Mouse (Mus musculus): ENCODE results near the gene Dap. TPM values are rescaled to one million over a fixed set of nuclear protein-coding genes. Genes with fewer than 3 reads are reported as not detected.
A peak's percentile ranks its signal among the peaks of the same experiment; 100 is the strongest.

Gene Dap
- polyA plus RNA-seq, 1 experiment from 2014 or later, result 107 TPM

DNA sequence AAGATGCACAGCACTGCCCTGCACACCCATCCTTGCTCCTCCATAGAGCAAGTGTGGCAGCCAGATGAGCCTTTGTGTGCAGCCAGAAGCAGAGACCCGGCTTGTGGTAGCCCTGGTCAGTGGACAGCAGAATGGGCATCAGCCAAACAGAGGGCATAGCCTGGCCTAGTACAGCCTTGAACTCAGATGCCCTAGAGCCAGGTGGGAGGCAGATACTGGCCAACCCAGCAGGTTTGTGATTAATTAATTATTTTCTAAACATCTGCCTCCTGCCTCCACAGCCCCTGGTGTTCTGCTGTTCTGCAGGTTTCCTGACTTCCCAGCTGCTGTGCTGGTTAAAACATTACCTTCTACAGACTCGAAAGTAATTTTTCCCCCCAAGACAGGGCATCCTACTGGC, 55.0 kb downstream of the Dap start:
- ATAC-seq (ENCODE audit: insufficient number of reproducible peaks, insufficient read depth, low FRiP score, low read depth), result no peak
- H3K27me3 ChIP-seq (ENCODE audit: control insufficient read depth, insufficient read depth, low read length), result no peaks in the 10 kb centered on the region
- no peaks in the 10 kb centered on the region for H3K9me3 ChIP-seq (ENCODE audit: control insufficient read depth, low read depth, low read length)
- 0 out of 2 replicates have a peak, but pooled peaks cover 3% of the 10 kb centered on the region for H3K36me3 ChIP-seq (ENCODE audit: control insufficient read depth, insufficient read depth, low read length)
- 0 out of 2 replicates have a peak, but pooled peaks cover 10% of the 10 kb centered on the region for H3K4me1 ChIP-seq (ENCODE audit: control insufficient read depth, insufficient read depth, low read length)
- no peak overlapping the region for H3K27ac ChIP-seq (ENCODE audit: low read length)
- WGBS, result 67% methylated on average over 2 of the region's 2 CpGs
- H3K4me2 ChIP-seq (replicated peaks; ENCODE audit: low read depth, low read length), result no peak overlapping the region
- no peak overlapping the region for H3K9ac ChIP-seq (replicated peaks; ENCODE audit: low read depth, low read length)
- no peak overlapping the region for H3K4me3 ChIP-seq (ENCODE audit: low read depth, low read length)

DNA sequence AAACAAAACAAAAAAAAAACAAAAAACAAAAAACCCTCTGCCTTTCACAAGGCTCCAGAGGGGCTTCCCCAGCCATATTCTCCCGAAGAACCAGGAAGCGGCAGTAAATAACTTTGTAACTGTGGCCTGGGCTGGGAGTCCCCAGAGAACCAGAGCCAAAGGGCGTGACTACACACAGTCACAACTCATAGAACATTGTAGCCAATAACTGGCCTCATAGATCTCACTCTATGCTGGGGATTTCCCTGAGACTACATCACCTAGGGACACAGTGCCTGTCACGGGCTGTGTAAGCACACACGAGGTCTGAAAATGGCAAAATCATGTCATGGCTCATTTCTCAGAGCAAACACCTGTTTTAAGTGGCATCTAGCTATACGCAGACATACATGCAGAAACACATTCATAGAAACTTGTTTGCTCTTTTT, 55.5 kb downstream of the Dap start:
- WGBS, result 80% methylated on average over 6 of the region's 6 CpGs
- Histone ChIP-seq H3K4me1 (ENCODE audit: control insufficient read depth, insufficient read depth, low read length) (0 out of 2 replicates have a peak, but pooled peaks cover 10% of the 10 kb centered on the region), H3K9ac (replicated peaks; ENCODE audit: low read depth, low read length) (no peak overlapping the region), H3K27ac (ENCODE audit: low read length) (no peak overlapping the region), H3K36me3 (ENCODE audit: control insufficient read depth, insufficient read depth, low read length) (0 out of 2 replicates have a peak, but pooled peaks cover 1% of the 10 kb centered on the region), H3K9me3 (ENCODE audit: control insufficient read depth, low read depth, low read length) (no peaks in the 10 kb centered on the region), H3K4me2 (replicated peaks; ENCODE audit: low read depth, low read length) (no peak overlapping the region), H3K27me3 (ENCODE audit: control insufficient read depth, insufficient read depth, low read length) (no peaks in the 10 kb centered on the region), H3K4me3 (ENCODE audit: low read depth, low read length) (no peak overlapping the region)
- no peak for ATAC-seq (ENCODE audit: insufficient number of reproducible peaks, insufficient read depth, low FRiP score, low read depth)

DNA sequence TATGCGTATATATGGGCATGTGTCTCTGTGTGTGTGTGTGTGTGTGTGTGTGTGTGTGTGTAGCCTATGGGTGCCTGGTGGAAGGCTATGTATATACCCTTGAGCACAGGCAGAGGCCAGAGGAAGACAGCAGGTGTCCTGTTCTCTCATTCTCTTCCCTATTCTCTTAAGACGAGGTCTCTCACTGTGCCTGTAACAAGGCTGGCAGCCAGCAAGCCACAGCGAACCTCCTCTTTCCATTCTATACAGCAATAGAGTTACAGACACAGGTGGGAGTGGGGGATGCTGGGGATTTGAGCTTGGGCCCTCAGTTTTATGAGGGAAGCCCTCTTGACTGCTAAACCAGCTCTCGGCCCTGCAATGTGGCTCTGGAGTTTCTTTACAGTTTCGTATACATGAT, 55.9 kb downstream of the Dap start:
- no peaks in the 10 kb centered on the region for H3K36me3 ChIP-seq (ENCODE audit: control insufficient read depth, insufficient read depth, low read length)
- no peak overlapping the region for H3K4me3 ChIP-seq (ENCODE audit: low read depth, low read length)
- H3K9me3 ChIP-seq (ENCODE audit: control insufficient read depth, low read depth, low read length), result no peaks in the 10 kb centered on the region
- H3K4me2 ChIP-seq (replicated peaks; ENCODE audit: low read depth, low read length), result no peak overlapping the region
- no peak overlapping the region for H3K27ac ChIP-seq (ENCODE audit: low read length)
- no peak overlapping the region for H3K9ac ChIP-seq (replicated peaks; ENCODE audit: low read depth, low read length)
- no peaks in the 10 kb centered on the region for H3K27me3 ChIP-seq (ENCODE audit: control insufficient read depth, insufficient read depth, low read length)
- 91% methylated on average over 5 of the region's 5 CpGs for WGBS
- 0 out of 2 replicates have a peak, but pooled peaks cover 10% of the 10 kb centered on the region for H3K4me1 ChIP-seq (ENCODE audit: control insufficient read depth, insufficient read depth, low read length)
- ATAC-seq (ENCODE audit: insufficient number of reproducible peaks, insufficient read depth, low FRiP score, low read depth), result no peak

DNA sequence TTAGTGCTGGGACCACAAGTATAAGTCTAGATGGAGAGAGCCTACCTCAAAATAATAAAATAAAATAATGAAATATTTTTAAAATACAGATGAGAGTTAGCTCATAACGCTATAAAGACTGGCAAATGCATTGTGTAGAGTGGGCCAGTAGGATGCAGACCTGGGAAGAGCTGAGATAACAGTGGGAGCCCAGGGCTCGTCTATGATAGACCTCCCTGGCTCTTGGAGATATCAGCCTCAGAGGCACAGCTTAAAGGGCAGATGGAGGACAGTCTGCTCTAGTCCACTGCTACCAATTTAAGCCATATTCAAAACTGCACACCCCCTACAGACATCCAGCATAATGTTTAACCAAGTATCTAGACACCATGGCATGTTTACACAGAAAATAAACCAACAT, 56.6 kb downstream of the Dap start:
- 58% methylated on average over 2 of the region's 2 CpGs for WGBS
- Histone ChIP-seq H3K27me3 (ENCODE audit: control insufficient read depth, insufficient read depth, low read length) (no peaks in the 10 kb centered on the region), H3K9me3 (ENCODE audit: control insufficient read depth, low read depth, low read length) (no peaks in the 10 kb centered on the region), H3K4me1 (ENCODE audit: control insufficient read depth, insufficient read depth, low read length) (0 out of 2 replicates have a peak, but pooled peaks cover 10% of the 10 kb centered on the region), H3K9ac (replicated peaks; ENCODE audit: low read depth, low read length) (no peak overlapping the region), H3K4me2 (replicated peaks; ENCODE audit: low read depth, low read length) (no peak overlapping the region), H3K36me3 (ENCODE audit: control insufficient read depth, insufficient read depth, low read length) (no peaks in the 10 kb centered on the region), H3K4me3 (ENCODE audit: low read depth, low read length) (no peak overlapping the region), H3K27ac (ENCODE audit: low read length) (no peak overlapping the region)
- ATAC-seq (ENCODE audit: insufficient number of reproducible peaks, insufficient read depth, low FRiP score, low read depth), result no peak

DNA sequence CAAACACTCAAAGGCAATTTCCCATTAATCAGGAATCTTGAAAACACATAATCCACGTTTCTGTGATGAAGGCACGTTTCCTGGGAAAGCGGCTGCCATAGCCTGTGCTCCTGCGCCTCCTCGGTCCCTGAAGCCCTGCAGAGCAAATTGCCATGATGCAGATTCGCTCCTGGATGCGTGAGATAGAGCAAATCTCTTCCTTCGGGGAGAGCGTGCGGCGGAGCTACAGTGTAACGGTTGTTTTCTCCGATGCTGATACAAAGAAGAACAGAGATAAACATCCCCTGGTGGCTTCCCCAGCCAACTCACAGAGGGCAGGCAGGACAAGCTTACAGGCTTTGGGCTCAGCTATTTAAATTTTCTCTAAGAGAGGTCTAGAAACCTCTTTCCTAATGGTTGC, 57.7 kb downstream of the Dap start:
- H3K36me3 ChIP-seq (ENCODE audit: control insufficient read depth, insufficient read depth, low read length), result no peaks in the 10 kb centered on the region
- ATAC-seq (ENCODE audit: insufficient number of reproducible peaks, insufficient read depth, low FRiP score, low read depth), result no peak
- 57% methylated on average over 13 of the region's 13 CpGs for WGBS

DNA sequence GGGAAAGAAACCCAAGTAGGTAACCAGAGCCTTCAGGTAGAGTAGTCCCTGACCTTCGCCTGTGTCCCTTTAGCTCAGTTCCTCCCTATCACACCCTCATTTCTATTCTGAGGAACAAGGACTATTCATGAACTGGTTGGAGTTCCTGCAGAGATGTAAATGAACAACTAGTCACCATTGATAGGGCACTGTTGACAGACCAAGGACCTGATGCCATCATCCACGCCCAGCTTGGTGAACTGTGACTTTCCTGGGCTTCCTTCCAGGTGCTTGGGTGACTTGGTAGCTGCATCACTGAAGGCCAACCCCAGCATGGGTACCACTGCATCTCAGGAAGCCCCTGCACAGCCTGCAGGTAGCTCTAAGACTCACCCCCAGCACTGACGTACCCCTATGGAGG, 58.2 kb downstream of the Dap start:
- Histone ChIP-seq H3K4me3 (ENCODE audit: low read depth, low read length) (no peak overlapping the region), H3K4me2 (replicated peaks; ENCODE audit: low read depth, low read length) (no peak overlapping the region), H3K9ac (replicated peaks; ENCODE audit: low read depth, low read length) (no peak overlapping the region), H3K4me1 (ENCODE audit: control insufficient read depth, insufficient read depth, low read length) (0 out of 2 replicates have a peak, but pooled peaks cover 10% of the 10 kb centered on the region), H3K9me3 (ENCODE audit: control insufficient read depth, low read depth, low read length) (no peaks in the 10 kb centered on the region), H3K36me3 (ENCODE audit: control insufficient read depth, insufficient read depth, low read length) (no peaks in the 10 kb centered on the region), H3K27me3 (ENCODE audit: control insufficient read depth, insufficient read depth, low read length) (no peaks in the 10 kb centered on the region), H3K27ac (ENCODE audit: low read length) (no peak overlapping the region)
- no peak for ATAC-seq (ENCODE audit: insufficient number of reproducible peaks, insufficient read depth, low FRiP score, low read depth)
- 85% methylated on average over 3 of the region's 3 CpGs for WGBS

More for the DNA sequence above, 57.7 kb downstream of the Dap start:
- Histone ChIP-seq H3K4me2 (replicated peaks; ENCODE audit: low read depth, low read length) (0 out of 2 replicates have a peak overlapping the region, but pooled peaks have one; percentile 3), H3K4me1 (ENCODE audit: control insufficient read depth, insufficient read depth, low read length) (0 out of 2 replicates have a peak, but pooled peaks cover 10% of the 10 kb centered on the region), H3K9me3 (ENCODE audit: control insufficient read depth, low read depth, low read length) (no peaks in the 10 kb centered on the region), H3K27ac (ENCODE audit: low read length) (no peak overlapping the region), H3K27me3 (ENCODE audit: control insufficient read depth, insufficient read depth, low read length) (no peaks in the 10 kb centered on the region), H3K9ac (replicated peaks; ENCODE audit: low read depth, low read length) (no peak overlapping the region), H3K4me3 (ENCODE audit: low read depth, low read length) (no peak overlapping the region)

DNA sequence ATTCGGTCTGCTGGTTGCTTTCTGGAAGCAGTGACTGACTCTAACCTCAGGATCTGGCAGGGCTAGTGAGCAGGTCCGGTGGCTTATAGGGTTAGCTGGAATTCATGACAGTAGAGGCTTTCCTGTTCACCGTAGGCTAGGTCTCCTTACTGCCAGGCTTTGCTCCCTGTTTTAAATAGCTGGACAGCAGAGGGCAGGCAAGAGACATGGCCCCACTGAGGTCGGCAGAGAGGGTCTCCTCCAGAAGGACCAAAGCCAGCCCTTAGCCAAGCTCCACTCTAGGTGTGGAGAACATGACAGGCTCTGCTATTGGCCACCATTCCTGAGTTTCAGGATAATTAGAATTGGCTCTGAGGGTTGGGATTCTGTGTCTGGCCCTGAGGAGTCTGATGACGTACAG, 60.0 kb downstream of the Dap start:
- no peak overlapping the region for H3K4me2 ChIP-seq (replicated peaks; ENCODE audit: low read depth, low read length)
- 0 out of 2 replicates have a peak, but pooled peaks cover 10% of the 10 kb centered on the region for H3K4me1 ChIP-seq (ENCODE audit: control insufficient read depth, insufficient read depth, low read length)
- no peak overlapping the region for H3K4me3 ChIP-seq (ENCODE audit: low read depth, low read length)
- WGBS, result 57% methylated on average over 5 of the region's 5 CpGs
- no peak overlapping the region for H3K27ac ChIP-seq (ENCODE audit: low read length)
- ATAC-seq (ENCODE audit: insufficient number of reproducible peaks, insufficient read depth, low FRiP score, low read depth), result no peak
- no peaks in the 10 kb centered on the region for H3K27me3 ChIP-seq (ENCODE audit: control insufficient read depth, insufficient read depth, low read length)
- H3K9me3 ChIP-seq (ENCODE audit: control insufficient read depth, low read depth, low read length), result no peaks in the 10 kb centered on the region
- no peaks in the 10 kb centered on the region for H3K36me3 ChIP-seq (ENCODE audit: control insufficient read depth, insufficient read depth, low read length)
- H3K9ac ChIP-seq (replicated peaks; ENCODE audit: low read depth, low read length), result no peak overlapping the region

DNA sequence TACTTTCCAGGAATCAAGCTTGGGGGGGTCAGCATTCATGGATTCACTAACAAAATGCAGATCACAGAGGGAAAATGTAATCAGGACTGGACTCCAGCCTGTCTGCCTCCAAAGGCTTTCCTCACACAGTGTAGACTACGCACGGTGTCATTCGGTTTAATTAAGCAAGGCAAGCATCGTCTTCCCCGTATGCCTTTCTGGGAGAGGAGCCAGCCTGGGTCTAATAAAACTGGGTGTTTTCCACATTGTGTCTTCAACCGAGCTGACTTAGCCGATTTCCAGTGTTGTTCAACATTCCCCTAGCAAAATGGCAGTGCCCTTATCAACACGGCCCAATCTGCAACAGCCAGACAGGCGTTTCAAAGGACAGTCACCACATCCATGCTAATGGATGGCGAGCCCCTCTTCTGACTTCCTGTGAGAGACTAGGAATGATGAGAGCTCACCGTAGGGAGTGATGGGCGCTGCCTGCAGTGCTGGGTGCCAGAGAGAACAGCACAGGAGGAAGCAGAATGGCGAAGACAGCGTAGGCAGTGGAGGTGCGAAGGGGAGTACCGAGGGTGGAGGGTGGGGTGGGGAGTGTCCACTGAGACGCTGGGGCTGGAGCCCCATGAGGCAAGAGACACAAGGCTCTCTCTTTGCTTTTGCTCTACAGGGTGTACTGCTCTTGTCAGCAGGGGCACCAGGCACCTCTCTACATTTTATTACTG, 61.0 kb downstream of the Dap start:
- 0 out of 2 replicates have a peak, but pooled peaks cover 10% of the 10 kb centered on the region for H3K4me1 ChIP-seq (ENCODE audit: control insufficient read depth, insufficient read depth, low read length)
- H3K4me2 ChIP-seq (replicated peaks; ENCODE audit: low read depth, low read length), result no peak overlapping the region
- H3K9me3 ChIP-seq (ENCODE audit: control insufficient read depth, low read depth, low read length), result no peaks in the 10 kb centered on the region
- H3K4me3 ChIP-seq (ENCODE audit: low read depth, low read length), result no peak overlapping the region
- no peak for ATAC-seq (ENCODE audit: insufficient number of reproducible peaks, insufficient read depth, low FRiP score, low read depth)
- no peaks in the 10 kb centered on the region for H3K27me3 ChIP-seq (ENCODE audit: control insufficient read depth, insufficient read depth, low read length)
- no peaks in the 10 kb centered on the region for H3K36me3 ChIP-seq (ENCODE audit: control insufficient read depth, insufficient read depth, low read length)
- no peak overlapping the region for H3K9ac ChIP-seq (replicated peaks; ENCODE audit: low read depth, low read length)
- WGBS, result 75% methylated on average over 17 of the region's 17 CpGs
- no peak overlapping the region for H3K27ac ChIP-seq (ENCODE audit: low read length)
